Mouse (Mus musculus): ENCODE measurements around the gene Znrf1.

DNA sequence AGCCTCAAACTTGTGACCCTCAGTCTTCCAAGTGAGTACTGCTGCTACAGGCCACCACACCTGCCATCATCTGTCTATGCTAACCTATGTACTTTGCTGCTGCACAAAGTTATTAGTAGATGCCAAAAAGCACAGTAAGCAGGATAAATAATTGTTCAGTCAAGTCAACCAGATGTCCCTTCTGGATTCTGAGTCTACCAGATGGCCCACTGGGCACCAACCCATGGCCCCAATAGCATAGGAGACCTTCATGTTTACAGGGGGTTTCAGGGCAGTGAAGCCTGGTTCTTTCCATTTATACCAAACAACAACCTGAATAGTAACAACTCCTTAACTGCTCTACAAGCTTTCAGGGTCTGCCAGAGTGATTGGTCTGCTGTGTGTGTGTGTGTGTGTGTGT lies 55.3 kb downstream of the Znrf1 start:
- TF ChIP-seq POLR2A (IDR thresholded peaks at IDR 0.05; ENCODE audit: borderline replicate concordance, extremely low read depth, insufficient read depth, insufficient read length, poor library complexity, severe bottlenecking) = no peak
- no peak for TF ChIP-seq CTCF (IDR thresholded peaks at IDR 0.05; ENCODE audit: borderline replicate concordance, extremely low read depth, insufficient read depth, insufficient read length)

Measured in brain, embryonic 14.5 days (tissue).